Mouse (Mus musculus) liver, postnatal 0 days (tissue): ENCODE results near the gene Vav2. TPM values are rescaled to one million over a fixed set of nuclear protein-coding genes. Genes with fewer than 3 reads are reported as not detected.

Experiments
- ATAC-seq: fragments of 200-750 bp; cut with Nextera tagmentation; 2 replicates; pipeline ENCODE4 v1.8.0; 2017; ENCODE audit warnings: mild to moderate bottlenecking, moderate library complexity
- DNase-seq: peaks from one replicate; pipeline ENCODE4 v3.0.0-alpha.2; 2016
- H3K27ac ChIP-seq: fragments of 300-500 bp; sonication (generic); 2 replicates; pipeline ENCODE4 v1.5.1; 2014; ENCODE audit warnings: antibody characterized with exemption, moderate library complexity, mild to moderate bottlenecking, low read depth
- H3K27me3 ChIP-seq: fragments of 300-500 bp; sonication (generic); 2 replicates; pipeline ENCODE4 v1.6.1; 2014; ENCODE audit warnings: low read length, control low read depth, mixed read lengths; ENCODE audit not compliant: insufficient read depth
- H3K36me3 ChIP-seq: fragments of 300-500 bp; sonication (generic); replicated peaks from 2 replicates; pipeline ENCODE4 v1.6.1; 2014; ENCODE audit warnings: mild to moderate bottlenecking, control low read depth, low read length, moderate library complexity, mixed read lengths; ENCODE audit not compliant: insufficient read depth
- H3K4me1 ChIP-seq: fragments of 300-500 bp; sonication (generic); 2 replicates; pipeline ENCODE4 v1.6.1; 2014; ENCODE audit warnings: antibody characterized with exemption, mild to moderate bottlenecking, control low read depth; ENCODE audit not compliant: insufficient read depth
- H3K4me2 ChIP-seq: fragments of 300-500 bp; sonication (generic); 2 replicates; pipeline ENCODE4 v1.6.1; 2014; ENCODE audit warnings: low read depth, mild to moderate bottlenecking, low read length, moderate library complexity, mixed read lengths
- H3K4me3 ChIP-seq: fragments of 300-500 bp; sonication (generic); 2 replicates; pipeline ENCODE4 v1.5.1; 2014; ENCODE audit warnings: low read depth, low read length
- H3K9ac ChIP-seq: fragments of 300-500 bp; sonication (generic); replicated peaks from 2 replicates; pipeline ENCODE4 v1.6.1; 2014; ENCODE audit warnings: mild to moderate bottlenecking, moderate library complexity
- H3K9me3 ChIP-seq: fragments of 300-500 bp; sonication (generic); 2 replicates; pipeline ENCODE4 v1.6.1; 2016; ENCODE audit warnings: mild to moderate bottlenecking, control low read depth, low read length, mixed read lengths
- CTCF ChIP-seq: sonication (generic); IDR thresholded peaks from 2 replicates; pipeline ENCODE4 v1.5.1; 2016; ENCODE audit warnings: antibody characterized with exemption, low read depth
- EP300 ChIP-seq: IDR thresholded peaks from 2 replicates; pipeline ENCODE4 v1.6.1; 2016; ENCODE audit warnings: antibody characterized with exemption, low read depth, mild to moderate bottlenecking
- WGBS: fragments of 180-500 bp; shearing (Covaris S2); extraction: QIAGEN DNeasy Blood & Tissue Kit; methylation state at CpG from one replicate; pipeline ENCODE4 v1.1.7; 2014; ENCODE audit not compliant: insufficient replicate concordance; 5-methylcytosine and 5-hydroxymethylcytosine counted together
- polyA plus RNA-seq: library from polyadenylated mRNA; unstranded; fragments of >200 nt; fragmentation: Nextera tagmentation; extraction: Ambion mirVana; gene quantifications from 2 replicates; pipeline ENCODE4 v1.2.1, GENCODE M21; 2015

The Vav2 gene
- polyA plus RNA-seq, 1 experiment from 2014 or later = 6.3 TPM

DNA sequence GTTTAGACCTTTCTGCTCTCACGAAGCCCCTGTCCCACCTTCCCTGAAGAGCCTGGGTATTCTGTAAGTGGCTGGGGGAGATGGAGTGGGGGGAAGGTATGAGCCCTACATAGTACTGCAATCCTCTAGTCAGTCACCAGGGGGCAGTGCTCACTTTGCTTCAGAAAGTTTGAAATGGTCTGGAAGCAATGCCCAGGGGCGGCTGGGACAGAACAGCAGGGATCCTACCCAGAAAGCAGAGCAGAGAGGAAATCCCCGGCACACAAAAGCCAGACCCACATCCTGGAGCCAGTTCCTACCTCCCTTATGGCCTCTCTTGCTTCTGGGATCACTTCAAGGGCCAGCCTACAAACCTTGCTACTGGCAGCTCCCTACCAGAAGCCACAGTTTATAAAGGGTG is 137.8 kb downstream of the Vav2 start:
- WGBS = 13% methylated on average over 3 of the region's 3 CpGs
- Histone ChIP-seq H3K27ac (0 out of 2 replicates have a peak overlapping the region, but pooled peaks have one; percentile 11), H3K36me3 (peaks cover 14% of the 10 kb centered on the region), H3K9me3 (no peaks in the 10 kb centered on the region), H3K4me2 (no peak overlapping the region), H3K9ac (no peak overlapping the region), H3K4me1 (no peaks in the 10 kb centered on the region), H3K27me3 (no peaks in the 10 kb centered on the region), H3K4me3 (no peak overlapping the region)
- DNase-seq (peak; percentile 79), ATAC-seq (peak; percentile 66)
- peak; percentile 83 for TF ChIP-seq CTCF
- no peak for TF ChIP-seq EP300

DNA sequence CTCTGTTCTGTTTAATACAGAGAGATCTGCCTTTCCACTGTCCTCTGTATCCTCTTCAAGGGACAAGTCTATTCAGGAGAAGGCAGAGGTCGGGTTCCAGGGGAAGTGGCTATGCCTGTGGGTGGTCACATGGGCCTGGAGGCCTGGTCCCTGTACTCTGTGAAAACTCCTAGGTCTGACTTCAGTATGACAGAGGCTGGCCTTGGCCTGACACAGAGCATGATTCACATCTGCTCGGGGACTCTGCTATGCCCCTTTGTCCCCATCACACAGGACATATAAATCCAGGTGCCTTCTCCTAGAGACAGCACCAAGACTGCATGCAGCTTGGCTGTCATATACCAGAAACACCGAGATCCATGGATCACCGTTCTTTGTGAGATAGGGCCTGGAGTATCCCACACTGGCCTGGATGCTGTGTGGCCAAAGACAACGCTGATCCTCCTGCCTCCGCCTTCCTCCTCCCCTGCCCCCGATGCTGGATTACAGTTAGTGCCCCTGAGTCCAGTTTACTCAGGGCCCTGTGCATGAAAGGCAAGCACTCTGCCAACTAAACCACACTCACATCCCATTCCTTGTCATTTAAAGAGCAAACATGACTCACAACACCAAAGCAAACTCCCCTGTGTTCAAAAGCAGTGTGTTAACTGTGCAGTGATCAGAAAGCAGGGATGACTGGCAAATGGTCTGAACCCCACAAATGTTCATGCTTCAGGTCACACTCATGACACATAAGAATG is 139.7 kb downstream of the Vav2 start:
- H3K36me3 ChIP-seq = peaks cover 18% of the 10 kb centered on the region
- H3K4me3 ChIP-seq = no peak overlapping the region
- ATAC-seq = no peak
- TF ChIP-seq CTCF = no peak
- TF ChIP-seq EP300 = no peak
- DNase-seq = no peak
- H3K9ac ChIP-seq = no peak overlapping the region
- H3K4me1 ChIP-seq = no peaks in the 10 kb centered on the region
- H3K4me2 ChIP-seq = no peak overlapping the region
- 65% methylated on average over 7 of the region's 7 CpGs for WGBS
- no peak overlapping the region for H3K27ac ChIP-seq
- H3K27me3 ChIP-seq = no peaks in the 10 kb centered on the region
- H3K9me3 ChIP-seq = no peaks in the 10 kb centered on the region

DNA sequence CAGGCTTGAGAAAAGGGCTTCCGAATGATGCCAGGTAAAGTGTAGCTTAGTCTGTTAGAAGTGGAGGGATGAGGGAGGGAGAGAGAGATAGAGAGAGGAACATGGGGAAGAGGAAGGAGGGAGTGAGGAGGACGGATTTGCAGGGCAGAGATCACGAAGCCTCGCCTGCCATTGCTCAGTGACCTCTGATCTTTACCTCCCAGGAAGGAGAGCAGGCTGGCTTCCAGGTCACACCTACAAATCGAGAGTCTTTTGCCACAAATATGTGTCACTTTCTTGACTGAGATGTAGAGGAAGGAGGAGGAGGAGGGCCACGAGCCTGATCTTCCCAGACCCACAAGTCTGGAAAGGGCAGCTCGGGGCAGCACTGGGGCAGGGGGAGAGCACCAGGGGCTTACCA is 142.4 kb downstream of the Vav2 start:
- H3K36me3 ChIP-seq = peaks cover 16% of the 10 kb centered on the region
- no peaks in the 10 kb centered on the region for H3K27me3 ChIP-seq
- no peak overlapping the region for H3K9ac ChIP-seq
- H3K27ac ChIP-seq = no peak overlapping the region
- ATAC-seq (no peak), DNase-seq (no peak)
- H3K4me2 ChIP-seq = no peak overlapping the region
- H3K4me3 ChIP-seq = no peak overlapping the region
- TF ChIP-seq CTCF = no peak
- TF ChIP-seq EP300 = no peak
- 49% methylated on average over 7 of the region's 7 CpGs for WGBS
- H3K4me1 ChIP-seq = no peaks in the 10 kb centered on the region
- H3K9me3 ChIP-seq = no peaks in the 10 kb centered on the region

DNA sequence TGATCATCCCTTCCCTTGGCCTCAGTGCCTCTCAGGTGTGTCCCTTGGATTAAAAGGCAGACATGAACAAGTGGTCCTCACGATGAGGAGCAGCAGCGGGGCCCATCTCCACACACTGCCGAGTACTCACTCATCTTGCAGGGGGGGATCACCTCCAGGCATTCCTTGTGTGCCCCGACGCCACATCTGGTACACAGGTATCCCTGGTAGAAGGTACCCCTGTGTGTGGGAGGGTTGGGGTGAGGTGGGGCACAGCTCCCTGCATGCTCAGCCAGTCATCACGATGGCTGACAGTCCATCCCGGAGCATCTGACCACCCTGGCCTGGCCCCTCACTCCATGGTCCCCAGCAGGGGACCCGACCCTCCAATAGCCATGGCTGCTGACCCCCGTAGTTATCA is 145.1 kb downstream of the Vav2 start:
- H3K36me3 ChIP-seq = peaks cover 24% of the 10 kb centered on the region
- no peak for TF ChIP-seq EP300
- TF ChIP-seq CTCF = no peak
- no peaks in the 10 kb centered on the region for H3K27me3 ChIP-seq
- H3K4me2 ChIP-seq = no peak overlapping the region
- H3K4me3 ChIP-seq = no peak overlapping the region
- no peak overlapping the region for H3K27ac ChIP-seq
- 84% methylated on average over 9 of the region's 9 CpGs for WGBS
- ATAC-seq = no peak
- H3K4me1 ChIP-seq = no peaks in the 10 kb centered on the region
- H3K9me3 ChIP-seq = no peaks in the 10 kb centered on the region
- H3K9ac ChIP-seq = no peak overlapping the region
- no peak for DNase-seq

DNA sequence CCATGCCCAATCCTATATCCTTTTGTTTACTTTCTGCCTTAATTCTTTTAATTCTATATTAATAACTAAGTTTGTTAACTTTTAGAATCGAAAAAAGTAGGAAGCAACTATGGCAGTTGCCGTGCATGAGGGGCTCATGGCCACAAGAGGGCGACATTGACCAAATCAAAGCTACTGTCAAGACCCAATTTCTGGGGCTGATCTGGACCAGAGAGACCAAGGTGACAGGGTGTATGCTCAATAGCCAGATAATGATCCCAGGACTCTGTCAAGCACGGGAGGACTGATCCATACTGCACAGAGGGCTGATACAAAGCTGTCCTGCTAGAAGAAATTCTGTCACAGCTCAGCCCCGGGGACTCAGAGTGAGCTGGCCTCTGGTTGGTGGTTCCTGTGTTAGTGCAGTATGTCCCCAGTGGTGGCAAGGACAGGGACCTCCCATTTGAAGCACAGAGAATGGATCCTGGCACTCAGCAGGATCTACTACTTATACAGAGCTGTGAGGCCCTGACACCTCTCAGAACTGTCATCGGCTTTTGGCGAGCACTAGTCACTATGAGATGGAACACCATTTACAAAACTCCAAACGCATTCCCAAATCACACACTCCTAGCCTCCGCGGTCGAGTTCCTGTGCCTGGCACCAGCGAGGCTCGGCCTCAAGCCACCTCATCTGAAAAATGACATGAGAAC is 145.8 kb downstream of the Vav2 start:
- no peak overlapping the region for H3K4me3 ChIP-seq
- H3K4me1 ChIP-seq = no peaks in the 10 kb centered on the region
- peak; percentile 82 for TF ChIP-seq CTCF
- no peak for TF ChIP-seq EP300
- no peaks in the 10 kb centered on the region for H3K27me3 ChIP-seq
- H3K9ac ChIP-seq = no peak overlapping the region
- ATAC-seq = peak; percentile 44; the same call in 1 of the 2 replicates
- 61% methylated on average over 13 of the region's 13 CpGs for WGBS
- H3K9me3 ChIP-seq = no peaks in the 10 kb centered on the region
- no peak overlapping the region for H3K27ac ChIP-seq
- H3K36me3 ChIP-seq = peaks cover 29% of the 10 kb centered on the region
- no peak overlapping the region for H3K4me2 ChIP-seq
- peak; percentile 78 for DNase-seq

DNA sequence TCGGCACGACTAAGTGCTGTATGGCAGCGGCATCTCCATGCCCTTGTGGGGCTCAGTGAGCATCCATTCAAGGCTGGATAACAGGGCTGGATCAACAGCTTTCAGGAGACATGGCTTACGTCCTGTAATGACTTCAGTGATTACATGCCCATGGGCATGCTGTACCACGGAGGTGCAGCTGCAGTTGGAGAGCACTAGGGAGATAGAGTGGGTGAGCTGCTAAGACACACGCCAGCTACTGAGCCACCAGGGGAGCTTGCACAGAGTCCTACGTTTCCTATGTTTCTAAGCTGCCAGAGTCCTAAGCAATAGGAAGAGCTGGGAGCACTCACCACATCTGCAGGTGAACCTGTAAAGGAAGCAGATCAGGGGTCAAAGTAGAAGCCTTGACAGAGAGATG is 148.0 kb downstream of the Vav2 start:
- Histone ChIP-seq H3K9ac (no peak overlapping the region), H3K4me2 (no peak overlapping the region), H3K27me3 (no peaks in the 10 kb centered on the region), H3K36me3 (peaks cover 45% of the 10 kb centered on the region), H3K27ac (no peak overlapping the region), H3K9me3 (peaks cover 3% of the 10 kb centered on the region; the same call in 1 of the 2 replicates), H3K4me1 (no peaks in the 10 kb centered on the region), H3K4me3 (no peak overlapping the region)
- WGBS = 89% methylated on average over 7 of the region's 7 CpGs
- no peak for ATAC-seq
- no peak for DNase-seq
- no peak for TF ChIP-seq EP300
- no peak for TF ChIP-seq CTCF
